Mouse (Mus musculus): ENCODE data around the gene Atp6ap1l. TPM values are rescaled to one million over a fixed set of nuclear protein-coding genes. Genes with fewer than 3 reads are reported as not detected.

The Atp6ap1l gene
- polyA plus RNA-seq, 1 experiment from 2014 or later = not detected

- Histone ChIP-seq H3K9ac (replicated peaks; ENCODE audit: low read depth) (no peak overlapping the region), H3K4me1 (ENCODE audit: insufficient read depth, low read depth, low read length) (no peaks in the 10 kb centered on the region), H3K36me3 (ENCODE audit: insufficient read depth, low read length) (no peaks in the 10 kb centered on the region), H3K27me3 (replicated peaks; ENCODE audit: insufficient read depth, low read length) (no peaks in the 10 kb centered on the region), H3K4me3 (ENCODE audit: low read depth, low read length) (no peak overlapping the region), H3K9me3 (ENCODE audit: low read length) (no peaks in the 10 kb centered on the region), H3K4me2 (replicated peaks; ENCODE audit: low read depth, low read length) (no peak overlapping the region), H3K27ac (ENCODE audit: low read length) (no peak overlapping the region)
- TF ChIP-seq EP300 (IDR thresholded peaks at IDR 0.05) = no peak
- TF ChIP-seq CTCF (IDR thresholded peaks at IDR 0.05) = no peak
- DNase-seq (ENCODE audit: low spot score) (no peak), ATAC-seq (no peak)
- 38% methylated on average over 4 of the region's 4 CpGs for WGBS
Observed at GRCm38 (mm10) chr13:90869157-90869556, 36.0 kb downstream of the Atp6ap1l start.

- DNase-seq (ENCODE audit: low spot score) (no peak), ATAC-seq (no peak)
- no peak overlapping the region for H3K4me2 ChIP-seq (replicated peaks; ENCODE audit: low read depth, low read length)
- 23% methylated on average over 3 of the region's 3 CpGs for WGBS
- TF ChIP-seq CTCF (IDR thresholded peaks at IDR 0.05) = no peak
- TF ChIP-seq EP300 (IDR thresholded peaks at IDR 0.05) = no peak
- no peak overlapping the region for H3K9ac ChIP-seq (replicated peaks; ENCODE audit: low read depth)
- no peak overlapping the region for H3K27ac ChIP-seq (ENCODE audit: low read length)
- H3K4me3 ChIP-seq (ENCODE audit: low read depth, low read length) = no peak overlapping the region
- H3K4me1 ChIP-seq (ENCODE audit: insufficient read depth, low read depth, low read length) = no peaks in the 10 kb centered on the region
- H3K27me3 ChIP-seq (replicated peaks; ENCODE audit: insufficient read depth, low read length) = no peaks in the 10 kb centered on the region
- H3K9me3 ChIP-seq (ENCODE audit: low read length) = no peaks in the 10 kb centered on the region
- H3K36me3 ChIP-seq (ENCODE audit: insufficient read depth, low read length) = no peaks in the 10 kb centered on the region
Observed at GRCm38 (mm10) chr13:90862138-90862537, 43.0 kb downstream of the Atp6ap1l start.

- Histone ChIP-seq H3K4me1 (ENCODE audit: insufficient read depth, low read depth, low read length) (no peaks in the 10 kb centered on the region), H3K4me2 (replicated peaks; ENCODE audit: low read depth, low read length) (no peak overlapping the region), H3K27me3 (replicated peaks; ENCODE audit: insufficient read depth, low read length) (no peaks in the 10 kb centered on the region), H3K9me3 (ENCODE audit: low read length) (no peaks in the 10 kb centered on the region), H3K36me3 (ENCODE audit: insufficient read depth, low read length) (no peaks in the 10 kb centered on the region), H3K4me3 (ENCODE audit: low read depth, low read length) (no peak overlapping the region), H3K27ac (ENCODE audit: low read length) (no peak overlapping the region), H3K9ac (replicated peaks; ENCODE audit: low read depth) (no peak overlapping the region)
- no peak for TF ChIP-seq CTCF (IDR thresholded peaks at IDR 0.05)
- TF ChIP-seq EP300 (IDR thresholded peaks at IDR 0.05) = no peak
- ATAC-seq (no peak), DNase-seq (ENCODE audit: low spot score) (no peak)
- 55% methylated on average over 2 of the region's 2 CpGs for WGBS
Observed at GRCm38 (mm10) chr13:90860888-90861431, 44.2 kb downstream of the Atp6ap1l start.

- H3K4me1 ChIP-seq (ENCODE audit: insufficient read depth, low read depth, low read length) = no peaks in the 10 kb centered on the region
- no peak overlapping the region for H3K9ac ChIP-seq (replicated peaks; ENCODE audit: low read depth)
- H3K27ac ChIP-seq (ENCODE audit: low read length) = no peak overlapping the region
- H3K4me2 ChIP-seq (replicated peaks; ENCODE audit: low read depth, low read length) = no peak overlapping the region
- TF ChIP-seq EP300 (IDR thresholded peaks at IDR 0.05) (no peak), CTCF (IDR thresholded peaks at IDR 0.05) (no peak)
- no peaks in the 10 kb centered on the region for H3K27me3 ChIP-seq (replicated peaks; ENCODE audit: insufficient read depth, low read length)
- ATAC-seq = no peak
- H3K36me3 ChIP-seq (ENCODE audit: insufficient read depth, low read length) = no peaks in the 10 kb centered on the region
- WGBS = 65% methylated on average over 5 of the region's 5 CpGs
- no peak for DNase-seq (ENCODE audit: low spot score)
- no peaks in the 10 kb centered on the region for H3K9me3 ChIP-seq (ENCODE audit: low read length)
- no peak overlapping the region for H3K4me3 ChIP-seq (ENCODE audit: low read depth, low read length)
Observed at GRCm38 (mm10) chr13:90852727-90853630, 52.2 kb downstream of the Atp6ap1l start.

GRCm38 (mm10) chr13:90851795-90852194 lies 53.4 kb downstream of the Atp6ap1l start:
- WGBS = 64% methylated on average over 4 of the region's 4 CpGs
- TF ChIP-seq EP300 (IDR thresholded peaks at IDR 0.05) = no peak
- no peak for TF ChIP-seq CTCF (IDR thresholded peaks at IDR 0.05)
- Histone ChIP-seq H3K4me3 (ENCODE audit: low read depth, low read length) (no peak overlapping the region), H3K9me3 (ENCODE audit: low read length) (no peaks in the 10 kb centered on the region), H3K27me3 (replicated peaks; ENCODE audit: insufficient read depth, low read length) (no peaks in the 10 kb centered on the region), H3K9ac (replicated peaks; ENCODE audit: low read depth) (no peak overlapping the region), H3K4me2 (replicated peaks; ENCODE audit: low read depth, low read length) (no peak overlapping the region), H3K27ac (ENCODE audit: low read length) (no peak overlapping the region), H3K36me3 (ENCODE audit: insufficient read depth, low read length) (no peaks in the 10 kb centered on the region), H3K4me1 (ENCODE audit: insufficient read depth, low read depth, low read length) (no peaks in the 10 kb centered on the region)
- ATAC-seq (no peak), DNase-seq (ENCODE audit: low spot score) (no peak)

GRCm38 (mm10) chr13:90844191-90844590 lies 61.0 kb downstream of the Atp6ap1l start:
- no peaks in the 10 kb centered on the region for H3K36me3 ChIP-seq (ENCODE audit: insufficient read depth, low read length)
- no peak for DNase-seq (ENCODE audit: low spot score)
- no peaks in the 10 kb centered on the region for H3K4me1 ChIP-seq (ENCODE audit: insufficient read depth, low read depth, low read length)
- no peaks in the 10 kb centered on the region for H3K9me3 ChIP-seq (ENCODE audit: low read length)
- no peaks in the 10 kb centered on the region for H3K27me3 ChIP-seq (replicated peaks; ENCODE audit: insufficient read depth, low read length)
- H3K9ac ChIP-seq (replicated peaks; ENCODE audit: low read depth) = no peak overlapping the region
- no peak overlapping the region for H3K4me2 ChIP-seq (replicated peaks; ENCODE audit: low read depth, low read length)
- no peak overlapping the region for H3K27ac ChIP-seq (ENCODE audit: low read length)
- TF ChIP-seq CTCF (IDR thresholded peaks at IDR 0.05) = no peak
- no peak for TF ChIP-seq EP300 (IDR thresholded peaks at IDR 0.05)
- ATAC-seq = no peak
- H3K4me3 ChIP-seq (ENCODE audit: low read depth, low read length) = no peak overlapping the region

Measured in lung, postnatal 0 days (tissue).